Mouse (Mus musculus) kidney, adult 18-20 months (tissue): Measurements from ENCODE around the gene Kif5c.

Experiments used
- DNase-seq: peaks from one replicate; pipeline ENCODE4 v3.0.0; 2021

The Kif5c gene

GRCm38 (mm10) chr2:49797444-49798143 is 178.5 kb downstream of the Kif5c start:
- no peak for DNase-seq

DNA sequence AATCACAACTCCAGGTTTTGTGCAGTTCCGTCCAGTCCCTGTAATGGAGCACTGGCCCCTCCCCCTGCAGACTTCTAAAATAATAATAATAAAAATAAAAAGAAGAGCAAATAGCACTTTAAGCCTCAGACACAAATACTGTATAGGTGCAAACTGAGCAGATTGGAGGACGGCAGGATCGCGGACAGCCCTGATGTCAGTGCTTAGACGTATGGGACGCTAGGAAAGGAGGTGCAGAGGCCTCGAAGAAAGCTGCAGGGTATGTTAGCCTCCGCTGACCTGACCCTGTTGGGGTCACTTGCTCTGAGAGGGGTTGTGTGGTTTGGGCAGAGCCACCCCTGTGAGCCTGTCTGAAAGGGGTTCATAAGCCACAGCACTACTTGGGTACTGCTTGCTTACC is 185.3 kb downstream of the Kif5c start:
- no peak for DNase-seq

DNA sequence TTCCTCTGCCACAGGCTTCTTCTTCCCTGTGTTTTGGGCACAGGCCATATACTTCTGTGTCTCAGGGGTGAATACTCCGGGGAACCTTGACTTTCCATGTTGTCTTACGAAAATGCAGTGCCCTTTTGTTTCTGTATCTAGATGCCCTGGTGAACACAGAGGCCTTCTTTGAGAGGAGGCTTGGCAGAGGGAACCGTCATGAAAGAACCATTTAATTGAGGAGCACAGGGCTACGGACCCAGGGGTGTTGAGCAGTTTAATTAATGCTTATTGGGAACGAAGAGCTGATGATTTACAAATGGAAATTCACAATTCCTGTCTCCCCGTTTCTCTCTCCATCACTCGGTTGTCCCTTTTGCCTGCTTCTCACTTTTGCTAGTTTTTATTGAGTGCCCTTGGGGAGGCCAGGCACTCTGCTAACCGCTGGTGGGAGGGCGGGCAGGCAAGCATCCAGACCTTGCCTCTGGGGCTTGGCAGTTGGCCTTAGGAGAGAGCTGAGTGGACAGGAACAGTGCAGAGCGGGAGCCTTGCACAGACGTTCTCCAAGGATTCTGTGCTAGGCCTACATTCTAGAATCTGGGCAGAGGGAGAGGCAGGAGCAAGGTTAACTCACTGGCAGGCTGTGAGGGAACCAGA is 186.8 kb downstream of the Kif5c start:
- DNase-seq, result no peak

DNA sequence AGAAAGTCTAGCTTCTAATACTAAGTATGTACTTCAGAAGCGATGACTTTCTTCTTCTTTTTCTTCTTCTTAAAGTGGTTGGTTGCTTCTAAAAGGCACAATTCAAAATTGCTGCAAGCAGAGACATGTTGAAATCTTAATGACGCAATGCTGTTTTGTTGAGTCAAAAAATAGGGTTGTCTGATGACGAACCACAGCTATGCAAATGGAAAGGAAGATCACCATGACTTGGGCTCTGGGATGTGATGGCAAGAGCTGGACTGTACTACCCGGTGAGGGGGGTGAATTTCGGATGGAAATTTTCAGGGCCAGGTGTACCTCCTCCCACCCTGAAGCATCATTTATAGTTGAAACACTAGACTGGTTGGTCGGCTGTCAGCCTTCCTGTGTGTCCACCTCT is 190.4 kb downstream of the Kif5c start:
- no peak for DNase-seq

- no peak for DNase-seq
Observed at GRCm38 (mm10) chr2:49811420-49811819, 192.3 kb downstream of the Kif5c start.

- peak; percentile 65 for DNase-seq
Observed at GRCm38 (mm10) chr2:49811871-49812363, 192.8 kb downstream of the Kif5c start.

DNA sequence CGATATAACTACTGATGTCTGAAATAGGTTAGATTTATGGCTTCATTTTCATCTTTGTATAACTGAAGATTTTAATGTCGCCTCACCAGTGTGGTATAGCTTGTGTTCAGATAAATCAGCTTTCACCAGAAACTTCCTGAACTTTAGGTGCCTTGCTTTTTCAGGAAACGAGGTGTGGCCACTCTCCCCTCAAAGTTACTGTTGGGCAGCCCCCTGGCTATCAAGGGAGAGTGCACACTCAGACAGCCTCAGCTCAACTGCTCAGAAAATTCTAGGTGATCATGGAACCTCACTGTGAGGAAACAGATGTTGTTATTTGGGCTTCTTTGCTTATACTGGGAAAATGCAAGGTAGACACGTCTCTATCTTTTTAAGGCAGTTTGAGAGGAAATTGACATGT is 194.1 kb downstream of the Kif5c start:
- DNase-seq, result no peak

- no peak for DNase-seq
Observed at GRCm38 (mm10) chr2:49814011-49814410, 194.9 kb downstream of the Kif5c start.

- DNase-seq, result no peak
Observed at GRCm38 (mm10) chr2:49815696-49816320, 196.7 kb downstream of the Kif5c start.

DNA sequence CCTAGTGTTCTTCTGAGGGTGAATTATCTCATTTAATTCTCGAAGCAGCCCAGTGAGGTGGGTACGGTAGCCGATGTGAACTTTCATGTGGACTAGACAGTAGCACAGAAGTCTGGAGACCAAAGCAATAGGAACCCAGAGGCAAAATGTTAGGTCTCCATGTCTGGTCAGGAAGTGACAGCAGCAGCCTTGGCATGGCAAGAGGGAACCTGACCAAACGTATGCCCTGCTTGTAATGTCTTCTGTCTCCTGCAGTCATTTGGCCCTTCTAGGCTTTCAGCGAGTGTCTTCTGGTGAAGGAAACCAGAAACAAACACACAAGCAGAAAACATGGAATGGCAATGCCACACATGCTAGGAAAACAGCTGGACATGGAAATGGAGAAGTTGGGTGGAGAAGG is 197.5 kb downstream of the Kif5c start:
- DNase-seq, result no peak

DNA sequence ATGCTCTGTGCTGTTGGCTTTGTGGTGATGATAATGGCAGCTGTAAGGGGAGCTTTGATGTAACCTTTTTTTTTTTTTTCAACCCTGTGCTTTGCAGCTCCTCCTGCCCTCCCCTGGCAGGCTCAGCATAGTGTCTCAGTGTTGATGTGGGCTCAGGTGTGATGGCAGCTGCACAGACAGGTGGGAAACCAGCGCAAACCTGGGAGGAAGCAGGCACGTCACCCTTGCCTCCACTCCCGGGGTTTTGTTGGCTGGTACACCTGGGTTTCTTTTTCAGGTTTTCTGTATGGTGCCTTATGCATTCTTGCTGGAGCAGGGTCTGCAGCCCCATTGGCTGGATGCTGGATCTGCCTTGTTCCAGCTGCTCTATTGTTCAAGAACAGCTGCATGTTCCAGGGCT is 198.1 kb downstream of the Kif5c start:
- DNase-seq, result no peak

DNA sequence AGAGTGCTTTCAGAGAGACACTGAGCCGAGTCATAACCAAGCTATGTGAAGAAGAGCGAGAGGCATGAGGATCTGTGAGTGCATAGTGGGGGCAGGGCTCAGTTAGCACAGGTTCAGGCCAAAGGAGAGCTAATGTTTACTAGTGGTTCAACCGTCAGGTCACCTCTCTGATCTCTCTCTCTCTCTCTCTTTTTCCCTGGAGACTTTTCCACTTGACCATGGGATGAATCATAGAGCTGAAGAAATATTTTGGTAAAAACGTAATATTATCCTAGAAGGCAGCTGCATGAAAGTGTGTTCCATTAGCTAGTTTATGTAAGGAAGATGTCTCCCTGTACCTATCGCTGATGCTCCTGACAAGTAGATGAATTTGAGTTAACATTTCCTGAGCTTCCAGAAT is 199.0 kb downstream of the Kif5c start:
- no peak for DNase-seq

- no peak for DNase-seq
Observed at GRCm38 (mm10) chr2:49822312-49822711, 203.2 kb downstream of the Kif5c start.
